Comparison of ENCODE assay signal across 13 mouse cellular contexts in genomic region chr2:113427886-113428625, GRCm38 (mm10).
DNase-seq lines count a peak whose midpoint lies in the region; ATAC-seq and TF ChIP-seq lines count a peak whose summit lies in the region.
"Had no signal": no experiment of that assay in that cellular context is flagged by ENCODE, and none has a peak within 500 bp of the region (broad histone marks: within the 10 kb centered on the region; RNA-seq: fewer than 3 reads in every experiment).

No protein-coding gene starts in this region.

- no peak for TF ChIP-seq EP300 in heart, postnatal 0 days (IDR thresholded peaks at IDR 0.05; ENCODE audit: low read depth)
- TF ChIP-seq EP300 in lung, postnatal 0 days (IDR thresholded peaks at IDR 0.05) = peak; percentile 66

- no peaks in the 10 kb centered on the region for H3K36me3 ChIP-seq in heart, postnatal 0 days (replicated peaks; ENCODE audit: control insufficient read depth, insufficient read depth, low read length)
- H3K36me3 ChIP-seq in heart, embryonic 12.5 days = no peaks in the 10 kb centered on the region
- no peaks in the 10 kb centered on the region for H3K36me3 ChIP-seq in lung, postnatal 0 days (ENCODE audit: insufficient read depth, low read length)
- H3K36me3 ChIP-seq: midbrain, embryonic 12.5 days had no signal

- no peak for ATAC-seq in heart, postnatal 0 days (ENCODE audit: insufficient read depth, low read depth)
- ATAC-seq in heart, embryonic 12.5 days (ENCODE audit: insufficient number of reproducible peaks, low FRiP score) = no peak
- ATAC-seq in lung, postnatal 0 days = peak; percentile 92
- ATAC-seq in megakaryocyte-erythroid progenitor cell, adult 5-6 weeks (replicated peaks; ENCODE audit: low FRiP score, low TSS enrichment, poor library complexity, severe bottlenecking) = no peak
- ATAC-seq: hindbrain, embryonic 16.5 days had no signal

- 29% methylated on average over 4 of the region's 4 CpGs for WGBS in heart, postnatal 0 days
- 35% methylated on average over 4 of the region's 4 CpGs for WGBS in heart, embryonic 12.5 days
- WGBS in lung, postnatal 0 days = 14% methylated on average over 4 of the region's 4 CpGs

- no peak overlapping the region for H3K4me2 ChIP-seq in heart, postnatal 0 days (ENCODE audit: low read depth, low read length)
- no peak overlapping the region for H3K4me2 ChIP-seq in heart, embryonic 12.5 days
- no peak overlapping the region for H3K4me2 ChIP-seq in lung, postnatal 0 days (replicated peaks; ENCODE audit: low read depth, low read length)
- H3K4me2 ChIP-seq: midbrain, embryonic 12.5 days had no signal

- H3K27me3 ChIP-seq in heart, postnatal 0 days (ENCODE audit: control insufficient read depth, insufficient read depth, low read length) = no peaks in the 10 kb centered on the region
- no peaks in the 10 kb centered on the region for H3K27me3 ChIP-seq in heart, embryonic 12.5 days (replicated peaks)
- H3K27me3 ChIP-seq in lung, postnatal 0 days (replicated peaks; ENCODE audit: insufficient read depth, low read length) = no peaks in the 10 kb centered on the region
- H3K27me3 ChIP-seq: midbrain, embryonic 12.5 days had no signal

- no peak for TF ChIP-seq CTCF in heart, postnatal 0 days (IDR thresholded peaks at IDR 0.05; ENCODE audit: low read depth)
- TF ChIP-seq CTCF in lung, postnatal 0 days (IDR thresholded peaks at IDR 0.05) = no peak

- no peak overlapping the region for H3K9ac ChIP-seq in heart, postnatal 0 days (replicated peaks; ENCODE audit: low read depth, low read length)
- no peak overlapping the region for H3K9ac ChIP-seq in heart, embryonic 12.5 days
- H3K9ac ChIP-seq in lung, postnatal 0 days (replicated peaks; ENCODE audit: low read depth) = no peak overlapping the region
- H3K9ac ChIP-seq: midbrain, embryonic 12.5 days had no signal

- peak; percentile 15 for DNase-seq in heart, postnatal 0 days (ENCODE audit: low spot score)
- peak; percentile 43 for DNase-seq in embryo, embryonic 9.5 days (ENCODE audit: extremely low spot score)
- peak; percentile 61 for DNase-seq in hindlimb bud, embryonic 11.5 days (ENCODE audit: extremely low spot score, low read depth, low spot score)
- peak; percentile 86 for DNase-seq in lung, postnatal 0 days (ENCODE audit: low spot score)
- DNase-seq in urinary bladder, postnatal 25 days (ENCODE audit: low spot score) = no peak
- no peak for DNase-seq in frontal cortex, postnatal 36 days (ENCODE audit: low spot score in 2 of 2)
- DNase-seq: adrenal gland, postnatal 25 days; cerebellum, postnatal 25 days; gastrocnemius, postnatal 25 days had no signal

- H3K4me3 ChIP-seq in heart, postnatal 0 days (ENCODE audit: low read depth, low read length) = no peak overlapping the region
- no peak overlapping the region for H3K4me3 ChIP-seq in heart, embryonic 12.5 days
- H3K4me3 ChIP-seq in lung, postnatal 0 days (ENCODE audit: low read depth, low read length) = no peak overlapping the region
- H3K4me3 ChIP-seq: midbrain, embryonic 12.5 days had no signal

- H3K9me3 ChIP-seq in heart, postnatal 0 days (replicated peaks; ENCODE audit: control insufficient read depth, low read length) = no peaks in the 10 kb centered on the region
- no peaks in the 10 kb centered on the region for H3K9me3 ChIP-seq in heart, embryonic 12.5 days (replicated peaks)
- no peaks in the 10 kb centered on the region for H3K9me3 ChIP-seq in lung, postnatal 0 days (ENCODE audit: low read length)
- H3K9me3 ChIP-seq: midbrain, embryonic 12.5 days had no signal

- H3K27ac ChIP-seq in heart, postnatal 0 days (ENCODE audit: low read depth) = no peak overlapping the region
- no peak overlapping the region for H3K27ac ChIP-seq in heart, embryonic 12.5 days (ENCODE audit: poor library complexity, severe bottlenecking)
- H3K27ac ChIP-seq in lung, postnatal 0 days (ENCODE audit: low read length) = no peak overlapping the region
- H3K27ac ChIP-seq: midbrain, embryonic 12.5 days had no signal

- H3K4me1 ChIP-seq in heart, postnatal 0 days (ENCODE audit: control insufficient read depth, insufficient read depth) = no peaks in the 10 kb centered on the region
- peaks cover 3% of the 10 kb centered on the region; the same call in 1 of the 2 replicates for H3K4me1 ChIP-seq in heart, embryonic 12.5 days (replicated peaks)
- no peaks in the 10 kb centered on the region for H3K4me1 ChIP-seq in lung, postnatal 0 days (ENCODE audit: insufficient read depth, low read depth, low read length)

Comparison
In these comparisons a context has a peak if more than half of its experiments do, and no peak if none do; other contexts are left out.
1. DNase-seq: peak in heart, postnatal 0 days (single experiment), embryo, embryonic 9.5 days (single experiment), hindlimb bud, embryonic 11.5 days (single experiment) and lung, postnatal 0 days (single experiment); none in urinary bladder, postnatal 25 days (single experiment) and frontal cortex, postnatal 36 days (0 of 2).